Mouse (Mus musculus): Measurements from ENCODE around the gene Gm19410. TPM values are rescaled to one million over a fixed set of nuclear protein-coding genes. Genes with fewer than 3 reads are reported as not detected.

Gm19410 gene
- 0.05 and 0.07 TPM in 2 replicates for polyA plus RNA-seq (2015; fragmentation: Nextera tagmentation; extraction: Ambion mirVana)

DNA sequence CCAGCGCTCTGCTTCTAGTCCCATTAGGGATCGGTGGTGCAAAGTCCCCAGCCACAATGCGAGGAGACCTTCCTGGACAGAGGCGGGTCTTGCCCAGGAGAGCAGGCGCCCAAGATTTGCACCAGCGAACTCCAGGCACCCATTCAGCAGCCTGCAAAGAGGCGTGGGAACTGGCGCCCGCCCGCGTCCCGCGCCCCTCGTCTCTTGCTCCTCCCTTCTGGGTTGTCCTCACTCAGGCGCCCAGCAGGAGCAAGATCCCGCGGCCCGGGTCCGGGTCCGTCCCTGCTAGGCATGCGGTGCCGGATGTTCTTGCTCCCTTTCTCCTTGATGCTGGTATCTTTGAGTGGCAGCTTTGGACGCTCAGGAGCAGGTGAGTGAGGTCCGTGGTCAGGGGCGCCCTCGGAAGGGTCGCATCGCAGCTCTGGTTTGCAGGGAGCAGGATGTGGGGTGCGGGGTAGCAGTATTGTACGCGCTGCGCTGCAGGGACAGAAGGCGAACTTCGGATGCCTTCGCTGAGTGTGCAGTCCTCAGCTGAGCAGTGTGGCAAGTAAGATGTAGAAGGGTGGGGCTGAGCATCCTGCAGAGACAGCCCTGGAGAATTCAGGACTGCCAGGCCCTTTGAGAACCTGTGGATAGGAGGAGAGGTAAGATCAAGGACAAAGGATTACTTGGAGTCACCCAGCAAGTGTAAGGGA lies at the start of gene Gm19410:
TSS of gene Gm19410 (plus strand) at position 292 of the 695 bp plus-strand sequence.
- peak within 1 kb of the TSS; percentile 41 for H3K4me3 ChIP-seq
- no peak for ATAC-seq (ENCODE audit: insufficient number of reproducible peaks, low FRiP score, low TSS enrichment, low read depth)
- H3K27ac ChIP-seq: no peak within 1 kb of the TSS
- no peaks in the 10 kb centered on the region for H3K9me3 ChIP-seq
- H3K4me1 ChIP-seq: peaks cover 10% of the 10 kb centered on the region
- H3K4me2 ChIP-seq: peak within 1 kb of the TSS; percentile 85
- H3K27me3 ChIP-seq: peaks cover 38% of the 10 kb centered on the region
- no peak within 1 kb of the TSS for H3K9ac ChIP-seq
- no peaks in the 10 kb centered on the region for H3K36me3 ChIP-seq
- WGBS: 1% methylated on average over 35 of the region's 35 CpGs

DNA sequence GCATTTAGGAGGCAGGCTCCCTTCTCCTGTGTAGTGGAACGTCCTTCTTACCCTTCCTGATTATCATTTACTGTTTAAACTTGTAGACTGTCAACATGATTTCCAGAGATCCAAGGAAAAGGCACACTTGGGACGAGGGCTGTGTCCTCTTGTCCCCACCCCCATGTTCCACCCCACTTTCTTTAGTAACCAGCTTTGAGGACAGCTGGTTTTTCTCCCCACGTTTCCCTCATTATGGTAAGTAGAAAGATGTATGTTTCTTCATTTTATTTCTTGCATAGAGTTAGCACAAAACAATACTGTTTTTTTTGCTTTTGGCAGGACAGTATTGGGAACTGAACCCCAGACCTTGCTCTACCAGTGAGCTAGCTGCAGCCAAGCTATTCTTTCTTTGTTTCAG lies 34.8 kb upstream of the Gm19410 start:
- no peak overlapping the region for H3K9ac ChIP-seq
- H3K27ac ChIP-seq: no peak overlapping the region
- H3K27me3 ChIP-seq: no peaks in the 10 kb centered on the region
- no peak overlapping the region for H3K4me2 ChIP-seq
- H3K9me3 ChIP-seq: no peaks in the 10 kb centered on the region
- no peaks in the 10 kb centered on the region for H3K4me1 ChIP-seq
- no peaks in the 10 kb centered on the region for H3K36me3 ChIP-seq
- H3K4me3 ChIP-seq: no peak overlapping the region
- 55% methylated on average over 3 of the region's 3 CpGs for WGBS
- no peak for ATAC-seq (ENCODE audit: insufficient number of reproducible peaks, low FRiP score, low TSS enrichment, low read depth)

DNA sequence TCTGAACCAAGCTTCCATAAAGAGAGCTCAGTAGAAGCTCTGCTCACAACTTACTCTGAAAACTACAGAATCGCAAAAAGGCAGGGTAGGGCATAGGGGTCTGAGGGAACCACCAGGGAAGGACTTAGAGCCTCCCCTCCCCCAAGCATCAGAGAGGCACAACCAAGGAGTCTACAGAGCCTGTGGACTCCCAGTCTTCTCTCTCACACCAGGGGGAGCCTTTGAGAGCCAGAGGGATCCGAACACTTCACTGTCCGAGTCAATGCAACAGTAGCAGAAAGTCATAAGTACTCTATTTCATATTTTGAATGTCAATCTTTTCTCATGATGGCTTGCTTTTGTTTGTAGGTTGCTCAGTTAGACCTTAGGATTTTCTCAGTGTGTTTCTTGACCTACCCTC lies 30.2 kb upstream of the Gm19410 start:
- Histone ChIP-seq H3K9ac (no peak overlapping the region), H3K4me2 (no peak overlapping the region), H3K9me3 (no peaks in the 10 kb centered on the region), H3K4me1 (no peaks in the 10 kb centered on the region), H3K27ac (no peak overlapping the region), H3K27me3 (no peaks in the 10 kb centered on the region), H3K36me3 (no peaks in the 10 kb centered on the region), H3K4me3 (no peak overlapping the region)
- 69% methylated on average over 3 of the region's 3 CpGs for WGBS
- ATAC-seq (ENCODE audit: insufficient number of reproducible peaks, low FRiP score, low TSS enrichment, low read depth): no peak

DNA sequence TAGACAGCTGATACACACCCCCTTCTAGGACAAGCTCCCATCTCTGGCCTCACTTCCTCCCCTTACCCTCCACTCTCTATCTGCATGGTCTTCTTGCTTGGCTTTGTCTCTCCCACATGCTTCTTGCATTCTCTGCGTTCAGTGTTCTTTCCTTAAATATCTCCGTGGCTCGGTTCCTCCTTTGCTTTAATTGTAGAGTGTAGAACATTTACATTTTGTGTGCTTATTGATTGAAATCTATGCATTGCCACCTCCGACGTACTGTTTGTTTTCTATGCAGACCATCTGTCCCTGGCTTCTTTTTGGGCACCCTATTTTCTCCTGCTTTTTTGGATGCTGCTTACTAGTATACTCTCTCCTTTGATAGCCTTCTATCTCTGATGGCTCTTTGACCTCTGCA lies 9.4 kb upstream of the Gm19410 start:
- Histone ChIP-seq H3K4me3 (no peak overlapping the region), H3K9me3 (no peaks in the 10 kb centered on the region), H3K36me3 (no peaks in the 10 kb centered on the region), H3K4me2 (no peak overlapping the region), H3K4me1 (no peaks in the 10 kb centered on the region), H3K27ac (no peak overlapping the region), H3K9ac (no peak overlapping the region), H3K27me3 (no peaks in the 10 kb centered on the region)
- WGBS: 90% methylated on average over 5 of the region's 5 CpGs
- no peak for ATAC-seq (ENCODE audit: insufficient number of reproducible peaks, low FRiP score, low TSS enrichment, low read depth)

DNA sequence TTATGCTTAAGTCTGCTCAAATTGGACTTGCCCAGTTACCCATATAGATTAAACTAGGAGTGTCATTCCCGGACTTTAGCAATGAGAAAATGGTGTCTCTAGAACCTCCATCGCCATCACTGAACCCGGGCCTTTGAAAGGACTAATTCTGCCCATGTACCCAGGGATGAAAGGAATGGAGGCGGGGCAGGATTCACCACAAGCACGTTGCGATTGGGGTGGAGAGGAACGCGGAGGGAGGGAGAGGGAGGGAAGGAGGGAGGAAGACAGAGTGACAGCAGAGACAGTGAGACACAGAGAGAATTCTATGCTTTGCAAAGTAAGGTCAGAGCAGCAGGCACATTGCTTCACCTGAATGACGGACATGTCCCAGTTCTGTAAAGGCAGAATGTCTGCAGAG lies 570 bp upstream of the Gm19410 start:
- 7% methylated on average over 9 of the region's 9 CpGs for whole genome bisulfite sequencing
- Histone ChIP-seq H3K36me3 (no peaks in the 10 kb centered on the region), H3K4me2 (peak overlapping the region; percentile 85), H3K9ac (no peak overlapping the region), H3K4me1 (peaks cover 10% of the 10 kb centered on the region), H3K27me3 (peaks cover 38% of the 10 kb centered on the region), H3K4me3 (peak overlapping the region; percentile 41), H3K9me3 (no peaks in the 10 kb centered on the region), H3K27ac (no peak overlapping the region)
- no peak for ATAC-seq (ENCODE audit: insufficient number of reproducible peaks, low FRiP score, low TSS enrichment, low read depth)

DNA sequence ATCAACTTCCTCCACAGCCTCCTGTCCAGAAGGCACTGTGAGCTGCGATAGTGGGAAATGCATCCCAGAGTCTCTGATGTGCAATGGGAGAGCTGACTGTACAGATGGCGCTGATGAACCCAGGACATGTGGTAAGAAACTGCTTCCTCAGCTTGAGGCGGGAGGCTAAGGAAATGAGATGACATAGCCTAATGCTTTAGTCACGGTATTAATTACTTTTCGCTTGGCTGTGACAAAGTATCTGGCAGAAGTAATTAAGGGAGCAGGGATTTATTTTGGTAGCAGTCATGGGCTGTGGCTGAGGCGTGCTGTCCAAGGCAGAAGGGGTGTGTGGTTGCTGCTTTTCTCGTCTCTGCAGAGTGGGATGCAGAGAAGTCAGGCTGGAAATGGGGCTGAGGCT lies 7.9 kb downstream of the Gm19410 start:
- Histone ChIP-seq H3K9me3 (no peaks in the 10 kb centered on the region), H3K9ac (no peak overlapping the region), H3K4me2 (no peak overlapping the region), H3K4me3 (no peak overlapping the region), H3K36me3 (no peaks in the 10 kb centered on the region), H3K27me3 (no peaks in the 10 kb centered on the region), H3K4me1 (no peaks in the 10 kb centered on the region), H3K27ac (no peak overlapping the region)
- 24% methylated on average over 7 of the region's 7 CpGs for WGBS
- ATAC-seq (ENCODE audit: insufficient number of reproducible peaks, low FRiP score, low TSS enrichment, low read depth): no peak

Small RNA genes within 50 kb of the gene (microRNA-seq; reads per million reads assigned to microRNA genes)
- gene Gm44474: not detected
